ENCODE assay signal across 7 mouse cellular contexts in genomic region chr7:73589208-73589771, GRCm38 (mm10). TPM values are rescaled to one million over a fixed set of nuclear protein-coding genes. Genes with fewer than 3 reads are reported as not detected.
DNase-seq lines count a peak whose midpoint lies in the region; ATAC-seq and TF ChIP-seq lines count a peak whose summit lies in the region.

No protein-coding gene starts in this region.

- H3K36me3 ChIP-seq in lung, embryonic 16.5 days (ENCODE audit: control insufficient read depth, insufficient read depth, low read length) = no peaks in the 10 kb centered on the region
- no peaks in the 10 kb centered on the region for H3K36me3 ChIP-seq in embryonic facial prominence, embryonic 14.5 days (ENCODE audit: control insufficient read depth, insufficient read depth, low read length)
- H3K36me3 ChIP-seq in intestine, embryonic 14.5 days (ENCODE audit: control insufficient read depth, insufficient read depth, low read length) = no peaks in the 10 kb centered on the region
- no peaks in the 10 kb centered on the region for H3K36me3 ChIP-seq in liver, postnatal 0 days (replicated peaks; ENCODE audit: insufficient read depth, low read length)

- no peak overlapping the region for H3K4me3 ChIP-seq in lung, embryonic 16.5 days (ENCODE audit: low read length)
- no peak overlapping the region for H3K4me3 ChIP-seq in embryonic facial prominence, embryonic 14.5 days (ENCODE audit: low read depth, low read length)
- no peak overlapping the region for H3K4me3 ChIP-seq in intestine, embryonic 14.5 days (ENCODE audit: low read depth, low read length)
- no peak overlapping the region for H3K4me3 ChIP-seq in liver, postnatal 0 days (ENCODE audit: low read depth, low read length)

- no peak for DNase-seq in lung, postnatal 36 days
- DNase-seq in adrenal gland, adult (ENCODE audit: inconsistent age in 2 of 2, low spot score in 1 of 2) = peak; percentile 87 to 91
- DNase-seq in embryonic facial prominence, embryonic 14.5 days (ENCODE audit: low spot score) = peak; percentile 71
- DNase-seq in intestine, embryonic 14.5 days (ENCODE audit: low spot score) = peak; percentile 76
- DNase-seq in liver, postnatal 0 days = peak; percentile 42
- peak; percentile 85 for DNase-seq in yolk sac, embryonic 10.5 days (ENCODE audit: low spot score)

- H3K27ac ChIP-seq in lung, embryonic 16.5 days (ENCODE audit: low read length) = peak overlapping the region; percentile 78
- H3K27ac ChIP-seq in embryonic facial prominence, embryonic 14.5 days (replicated peaks; ENCODE audit: low read depth, low read length) = peak overlapping the region; percentile 83
- H3K27ac ChIP-seq in intestine, embryonic 14.5 days (ENCODE audit: low read depth) = peak overlapping the region; percentile 82
- H3K27ac ChIP-seq in liver, postnatal 0 days (ENCODE audit: low read depth) = peak overlapping the region; percentile 98

- WGBS in lung, embryonic 16.5 days = 20% methylated on average over 14 of the region's 14 CpGs
- WGBS in embryonic facial prominence, embryonic 14.5 days = 25% methylated on average over 14 of the region's 14 CpGs
- WGBS in intestine, embryonic 14.5 days = 28% methylated on average over 14 of the region's 14 CpGs
- 47% methylated on average over 14 of the region's 14 CpGs for WGBS in liver, postnatal 0 days (ENCODE audit: insufficient replicate concordance)

- TF ChIP-seq EP300 in liver, postnatal 0 days (IDR thresholded peaks at IDR 0.05; ENCODE audit: low read depth) = no peak

- peak overlapping the region; percentile 21; the same call in 1 of the 2 replicates for H3K4me2 ChIP-seq in lung, embryonic 16.5 days (ENCODE audit: low read depth, low read length)
- H3K4me2 ChIP-seq in embryonic facial prominence, embryonic 14.5 days (ENCODE audit: low read depth, low read length) = peak overlapping the region; percentile 29
- H3K4me2 ChIP-seq in intestine, embryonic 14.5 days (ENCODE audit: low read length) = peak overlapping the region; percentile 37; the same call in 1 of the 2 replicates
- H3K4me2 ChIP-seq in liver, postnatal 0 days (ENCODE audit: low read depth, low read length) = peak overlapping the region; percentile 39

- 0 out of 2 replicates have a peak overlapping the region, but pooled peaks have one; percentile 6 for H3K9ac ChIP-seq in lung, embryonic 16.5 days (ENCODE audit: low read length)
- H3K9ac ChIP-seq in embryonic facial prominence, embryonic 14.5 days (ENCODE audit: low read depth, low read length) = peak overlapping the region; percentile 40
- H3K9ac ChIP-seq in intestine, embryonic 14.5 days (ENCODE audit: low read length) = no peak overlapping the region
- H3K9ac ChIP-seq in liver, postnatal 0 days (replicated peaks) = peak overlapping the region; percentile 50; the same call in 1 of the 2 replicates

- no peaks in the 10 kb centered on the region for H3K27me3 ChIP-seq in lung, embryonic 16.5 days (ENCODE audit: control insufficient read depth, insufficient read depth, low read depth, low read length)
- H3K27me3 ChIP-seq in embryonic facial prominence, embryonic 14.5 days (replicated peaks; ENCODE audit: control insufficient read depth, insufficient read depth, low read length) = no peaks in the 10 kb centered on the region
- no peaks in the 10 kb centered on the region for H3K27me3 ChIP-seq in intestine, embryonic 14.5 days (replicated peaks; ENCODE audit: control insufficient read depth, insufficient read depth, low read length)
- H3K27me3 ChIP-seq in liver, postnatal 0 days (ENCODE audit: insufficient read depth, low read length) = no peaks in the 10 kb centered on the region

- no peak for TF ChIP-seq CTCF in liver, postnatal 0 days (IDR thresholded peaks at IDR 0.05; ENCODE audit: low read depth)

- no peaks in the 10 kb centered on the region for H3K9me3 ChIP-seq in lung, embryonic 16.5 days (ENCODE audit: control insufficient read depth, low read length)
- 0 out of 2 replicates have a peak, but pooled peaks cover 4% of the 10 kb centered on the region for H3K9me3 ChIP-seq in embryonic facial prominence, embryonic 14.5 days (ENCODE audit: control insufficient read depth, low read length)
- no peaks in the 10 kb centered on the region for H3K9me3 ChIP-seq in intestine, embryonic 14.5 days (ENCODE audit: control insufficient read depth, low read length)
- H3K9me3 ChIP-seq in liver, postnatal 0 days (ENCODE audit: low read length) = no peaks in the 10 kb centered on the region

- ATAC-seq in lung, embryonic 16.5 days (ENCODE audit: low read depth) = peak; percentile 26; the same call in 1 of the 2 replicates
- peak; percentile 34 for ATAC-seq in embryonic facial prominence, embryonic 14.5 days (ENCODE audit: low read depth)
- peak; percentile 66 for ATAC-seq in intestine, embryonic 14.5 days (replicated peaks; ENCODE audit: low FRiP score, low TSS enrichment, low read depth)
- peak; percentile 74 for ATAC-seq in liver, postnatal 0 days

- H3K4me1 ChIP-seq in lung, embryonic 16.5 days (replicated peaks; ENCODE audit: control insufficient read depth, insufficient read depth, low read length) = peaks cover 36% of the 10 kb centered on the region
- peaks cover 40% of the 10 kb centered on the region for H3K4me1 ChIP-seq in embryonic facial prominence, embryonic 14.5 days (ENCODE audit: control insufficient read depth, insufficient read depth, low read length)
- H3K4me1 ChIP-seq in intestine, embryonic 14.5 days (replicated peaks; ENCODE audit: control insufficient read depth, insufficient read depth, low read length) = peaks cover 42% of the 10 kb centered on the region
- H3K4me1 ChIP-seq in liver, postnatal 0 days (ENCODE audit: insufficient read depth) = peaks cover 22% of the 10 kb centered on the region

RNA-seq across cellular contexts. Expression of gene Chd2, which starts 47.7 kb away (rescaled TPM):
- 53.7 and 58.9 TPM in 2 replicates for polyA plus RNA-seq in lung, embryonic 16.5 days (2015; fragmentation: Nextera tagmentation; extraction: Ambion mirVana)
- polyA plus RNA-seq in embryonic facial prominence, embryonic 14.5 days (2014; fragmentation: Nextera tagmentation; extraction: Ambion mirVana) = 39.5 and 54.6 TPM in 2 replicates
- 50.5 and 68.2 TPM in 2 replicates for polyA plus RNA-seq in intestine, embryonic 14.5 days (2014; fragmentation: Nextera tagmentation; extraction: Ambion mirVana)
- 14.1 and 17.2 TPM in 2 replicates for polyA plus RNA-seq in liver, postnatal 0 days (2015; fragmentation: Nextera tagmentation; extraction: Ambion mirVana)
